Mouse (Mus musculus) layer of hippocampus, adult 9-11 months (tissue): ENCODE measurements around the gene Mapkapk5.

Experiments used
- DNase-seq: peaks from one replicate; pipeline ENCODE4 v3.0.0; 2022

Mapkapk5 gene

DNA sequence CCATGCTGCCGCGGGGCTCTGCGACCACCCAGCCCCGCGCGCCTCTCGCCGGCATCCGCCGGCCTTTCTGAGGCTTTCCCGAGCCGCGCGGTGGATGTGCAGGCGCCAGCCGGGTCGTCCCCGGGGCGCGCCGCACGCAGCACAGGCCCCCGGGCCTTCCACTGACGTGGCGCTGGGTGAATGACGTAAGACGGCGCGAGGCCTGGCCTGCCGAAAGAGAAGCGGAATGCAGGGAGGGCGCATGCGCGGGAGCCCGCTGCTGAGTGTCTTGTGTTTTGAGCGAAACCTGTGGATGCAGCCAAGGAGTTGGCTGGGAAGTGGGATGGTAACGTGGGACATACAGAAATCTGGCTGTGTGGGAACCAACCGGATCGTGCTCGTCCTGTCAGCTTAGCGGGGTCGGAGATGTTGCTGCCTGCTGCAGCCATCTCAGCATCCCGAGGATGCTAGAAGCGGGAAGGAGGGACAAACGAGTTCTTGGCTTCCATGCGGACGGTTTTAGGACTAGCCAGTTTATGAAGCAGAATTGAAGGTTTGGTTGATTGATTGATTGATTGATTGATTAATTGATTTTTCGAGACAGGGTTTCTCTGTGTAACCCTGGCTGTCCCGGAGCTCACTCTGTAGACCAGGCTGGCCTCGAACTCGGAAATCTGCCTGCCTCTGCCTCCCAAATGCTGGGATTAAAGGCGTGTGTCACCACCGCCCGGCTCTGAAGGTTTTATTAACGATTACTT lies at the start of gene Mapkapk5:
Gene Mapkapk5 (minus strand): TSS at position 113 of the 737 bp plus-strand sequence.
- peak; percentile 96 for DNase-seq

DNA sequence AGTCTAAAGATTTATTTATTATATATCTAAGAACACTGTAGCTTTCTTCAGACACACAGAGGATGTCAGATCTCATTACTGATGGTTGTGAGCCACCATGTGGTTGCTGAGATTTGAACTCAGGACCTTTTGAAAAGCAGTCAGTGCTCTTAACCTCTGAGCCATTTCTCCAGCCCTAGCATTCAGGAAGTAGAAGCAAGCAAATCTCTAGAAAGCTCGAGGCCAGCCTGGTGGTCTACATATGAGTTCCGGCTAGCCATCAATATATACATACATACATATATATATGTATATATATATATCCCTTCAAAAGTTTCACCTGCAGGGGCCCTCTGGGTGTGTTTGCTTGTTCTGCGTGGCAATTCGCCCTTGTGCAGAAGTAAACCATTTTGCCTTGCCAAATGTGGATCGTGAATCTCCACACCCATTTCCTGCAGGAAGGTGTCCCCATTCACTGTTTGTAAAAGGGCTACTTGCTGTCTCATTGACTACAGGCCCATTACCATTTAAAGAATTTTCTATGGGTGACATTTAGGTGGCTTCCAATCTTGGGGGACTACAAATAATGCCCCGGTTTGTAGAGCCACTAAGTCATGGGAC lies 49.1 kb upstream of the Mapkapk5 start:
- DNase-seq: no peak

- DNase-seq: peak; percentile 81
Observed at GRCm38 (mm10) chr5:121593451-121594401, 48.0 kb upstream of the Mapkapk5 start, which contains the start of gene Aldh2. Gene Aldh2, minus strand, starts transcription at chr5:121593824.

DNA sequence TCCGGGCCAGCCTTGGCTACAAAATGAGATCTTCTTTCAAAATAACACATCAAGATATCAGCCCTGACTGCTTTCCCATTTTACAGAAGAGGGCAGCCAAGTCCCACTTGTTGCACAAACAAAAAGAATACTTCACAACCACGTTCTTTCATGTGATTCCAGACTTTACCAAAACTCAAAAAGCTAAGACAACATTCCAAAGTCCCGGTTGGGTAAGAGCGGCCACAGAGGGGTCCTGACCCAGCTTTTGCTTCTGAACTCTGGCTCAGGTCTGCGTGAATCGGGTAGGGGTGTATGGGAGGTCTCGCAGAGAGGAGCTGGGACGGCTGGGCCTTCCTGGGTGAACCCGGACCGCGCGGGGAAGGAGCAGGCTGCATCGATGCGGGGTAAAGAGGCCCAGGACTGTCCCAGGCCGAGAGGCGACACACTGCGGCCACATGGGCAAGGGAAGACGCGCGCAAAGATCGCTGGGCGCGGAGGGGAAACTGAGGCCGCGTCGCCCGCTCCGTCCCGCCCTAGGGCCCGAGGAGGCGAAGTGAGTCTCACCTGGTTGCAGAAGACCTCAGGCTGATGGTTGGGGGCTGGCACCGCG lies 47.2 kb upstream of the Mapkapk5 start:
- DNase-seq: no peak

- DNase-seq: no peak
Observed at GRCm38 (mm10) chr5:121592064-121592815, 46.5 kb upstream of the Mapkapk5 start.

DNA sequence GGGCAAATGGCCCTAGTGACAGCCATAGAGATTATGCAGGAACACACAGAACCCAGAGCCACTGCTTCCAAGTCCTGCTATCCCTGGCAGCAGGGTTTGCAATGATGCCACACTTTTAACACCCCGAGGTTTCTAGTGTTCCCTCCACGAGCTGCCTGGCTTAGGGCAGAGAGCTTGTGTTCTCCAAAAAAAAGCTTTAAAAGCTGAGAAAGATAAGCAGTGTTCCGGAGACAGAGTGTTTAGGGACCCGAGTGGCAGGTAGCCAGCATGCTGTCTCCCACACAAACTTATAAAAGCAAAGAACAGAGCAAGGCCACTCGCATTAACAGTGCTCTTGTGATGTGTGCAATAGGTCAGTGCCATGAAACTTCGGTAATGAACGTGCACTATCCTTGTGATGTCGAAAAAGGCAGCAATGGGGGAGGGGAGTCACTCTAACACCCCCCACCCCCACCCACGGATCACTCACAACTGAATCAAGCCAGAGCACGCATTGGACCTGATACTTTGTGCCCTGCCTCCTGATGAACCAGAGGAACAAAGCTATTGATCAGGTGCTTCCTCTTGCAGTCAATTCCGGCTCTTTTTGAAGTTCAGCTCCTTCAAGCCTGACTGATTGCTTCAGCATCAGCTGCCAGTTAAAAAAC lies 45.8 kb upstream of the Mapkapk5 start:
- DNase-seq: no peak

DNA sequence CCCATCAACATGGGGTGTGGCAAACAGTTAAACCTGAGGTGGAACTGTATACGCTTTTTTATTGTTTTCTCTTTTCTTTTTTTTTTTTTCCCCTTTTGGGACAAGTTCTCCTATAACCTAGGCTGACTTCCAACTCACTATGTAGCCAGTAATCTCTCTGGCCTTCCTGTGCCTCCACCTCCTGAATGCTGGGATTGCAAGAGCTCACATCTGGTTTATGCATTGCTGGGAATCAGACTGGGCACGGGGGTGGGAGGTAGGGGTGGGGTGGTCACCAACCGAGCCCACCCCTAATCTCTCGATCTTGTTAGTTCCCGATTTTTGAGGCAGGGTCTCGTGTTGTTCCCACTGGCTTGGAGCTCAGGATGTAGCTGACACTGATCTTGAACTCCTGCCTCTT lies 44.2 kb upstream of the Mapkapk5 start:
- no peak for DNase-seq

DNA sequence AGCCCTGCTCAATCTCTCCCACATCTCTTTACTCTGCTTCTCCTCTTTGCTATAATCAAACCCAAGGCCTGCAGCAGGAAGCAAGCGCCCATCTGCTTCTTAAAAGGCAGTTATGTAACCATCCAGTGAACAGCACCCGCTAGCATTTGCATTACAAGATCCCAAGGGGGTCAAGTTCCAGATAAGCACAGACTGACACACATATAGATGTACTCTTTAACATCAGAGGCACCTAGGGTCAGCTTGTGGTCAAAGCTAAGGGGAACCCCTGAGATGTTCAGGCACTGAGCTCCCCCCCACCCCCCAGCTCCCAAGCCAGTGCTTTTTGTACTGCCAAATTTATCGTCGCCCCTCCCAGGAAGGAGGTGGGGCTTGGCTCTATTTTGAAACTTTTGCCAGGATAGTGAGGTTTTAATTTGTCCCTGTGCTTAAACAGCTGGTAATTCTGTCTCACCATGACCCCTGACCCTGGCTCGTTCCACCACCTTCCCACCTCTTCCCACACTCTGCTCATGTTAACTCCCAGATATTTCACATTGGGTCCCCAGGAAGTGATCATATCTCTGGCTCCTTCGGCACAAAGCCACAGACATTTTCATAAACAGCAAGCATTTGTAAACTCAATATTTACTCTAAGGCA lies 40.8 kb upstream of the Mapkapk5 start:
- peak; percentile 81 for DNase-seq

DNA sequence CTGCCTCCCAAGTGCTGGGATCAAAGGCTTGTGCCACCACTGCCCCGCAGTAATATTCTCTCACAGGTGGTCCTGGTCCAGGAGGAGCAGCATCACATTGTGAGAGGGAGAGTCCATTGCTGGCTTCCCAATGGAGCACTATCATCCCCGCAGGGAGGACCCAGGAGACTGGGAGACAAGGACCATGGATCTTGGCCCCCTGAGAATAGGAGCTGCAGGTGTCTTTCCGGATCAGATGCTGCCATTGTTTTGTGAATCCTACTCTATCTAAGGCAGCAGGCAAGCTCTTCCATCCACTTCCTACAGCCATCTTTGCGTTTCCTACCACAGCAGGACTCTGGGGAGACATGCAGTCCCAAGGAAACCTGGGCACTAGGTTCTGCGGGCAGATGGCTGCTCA lies 40.0 kb upstream of the Mapkapk5 start:
- DNase-seq: no peak

GRCm38 (mm10) chr5:121585005-121585404 lies 39.3 kb upstream of the Mapkapk5 start:
- DNase-seq: no peak

DNA sequence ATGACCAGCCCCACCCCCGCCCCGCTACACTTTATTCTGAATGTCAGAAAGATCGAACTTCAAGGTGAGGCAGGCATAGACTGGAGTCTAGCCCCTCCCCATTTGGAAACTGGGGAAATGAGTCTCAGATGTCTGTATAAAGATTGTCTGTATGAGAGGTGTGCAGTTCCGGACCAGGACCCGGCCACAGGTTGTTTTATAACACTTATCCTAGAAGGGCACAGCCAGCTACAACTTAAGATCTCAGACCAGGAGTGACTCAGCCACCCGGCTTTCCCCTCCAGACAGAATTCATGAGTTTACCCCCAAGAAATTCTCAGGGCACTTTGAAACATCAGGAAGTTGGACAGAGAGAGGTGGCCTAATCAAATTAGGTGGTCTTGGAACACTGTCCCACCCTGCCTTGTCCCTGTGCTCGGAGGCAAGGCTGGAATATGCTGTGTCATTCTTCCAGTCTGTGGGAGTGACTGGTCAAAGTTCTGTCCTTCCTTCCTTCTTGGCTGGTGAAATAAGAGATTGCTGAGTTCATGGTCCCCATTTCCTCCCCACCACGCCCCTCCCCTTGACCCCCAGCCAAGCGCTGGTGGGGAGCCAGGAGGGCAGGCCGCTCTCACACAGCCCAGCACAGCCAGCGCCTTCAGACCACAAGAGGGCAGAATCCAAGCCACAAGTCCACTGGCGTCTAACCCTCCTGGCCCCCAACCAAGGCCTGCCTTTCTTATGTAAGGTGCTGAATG lies 38.2 kb upstream of the Mapkapk5 start:
- DNase-seq: peak; percentile 87

- no peak for DNase-seq
Observed at GRCm38 (mm10) chr5:121581945-121582344, 36.2 kb upstream of the Mapkapk5 start.

DNA sequence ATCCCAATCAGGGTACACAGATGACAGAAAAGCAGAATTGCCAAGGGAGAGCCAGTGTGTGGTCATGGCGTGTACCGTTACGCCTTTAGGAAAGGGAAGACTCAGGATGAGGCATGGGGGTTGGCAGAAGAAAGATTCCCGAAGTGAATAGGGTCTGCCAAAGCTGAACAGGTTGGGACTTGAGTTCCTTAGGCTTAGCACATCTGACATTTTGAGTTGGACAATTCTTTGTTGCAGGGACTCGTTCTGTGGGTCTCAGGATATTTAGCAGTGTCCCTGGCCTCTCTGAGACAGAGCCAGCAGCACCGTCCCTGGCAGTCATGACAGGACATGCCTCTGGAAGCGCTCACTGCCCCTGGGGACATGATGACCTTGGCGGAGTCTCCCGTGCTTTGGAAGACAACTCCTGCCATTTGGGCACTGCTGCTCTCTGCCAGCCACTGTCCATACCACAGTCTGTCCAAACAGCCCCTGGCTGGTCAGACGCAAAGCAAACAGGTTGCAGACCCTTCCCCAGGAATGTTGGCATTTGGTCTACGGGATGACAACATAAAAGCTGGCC lies 31.3 kb upstream of the Mapkapk5 start:
- DNase-seq: no peak

DNA sequence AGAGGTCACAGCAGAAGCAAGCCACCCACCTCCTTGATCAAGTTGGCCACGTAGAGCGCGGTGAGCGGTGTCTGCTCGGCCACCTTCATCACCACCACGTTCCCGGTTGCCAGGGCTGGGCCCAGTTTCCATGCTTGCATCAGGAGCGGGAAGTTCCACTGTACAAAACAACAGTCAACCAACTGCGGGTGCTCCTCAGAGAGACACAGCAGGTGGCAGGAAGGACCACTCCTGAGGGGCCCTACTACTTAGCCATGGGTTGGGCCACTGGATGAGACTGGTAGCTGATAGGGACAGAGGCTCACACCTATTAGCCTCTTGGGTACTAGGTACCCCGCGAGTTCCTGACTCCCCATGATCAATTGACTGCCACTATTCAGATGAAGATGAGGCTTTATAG lies 30.2 kb upstream of the Mapkapk5 start:
- no peak for DNase-seq

DNA sequence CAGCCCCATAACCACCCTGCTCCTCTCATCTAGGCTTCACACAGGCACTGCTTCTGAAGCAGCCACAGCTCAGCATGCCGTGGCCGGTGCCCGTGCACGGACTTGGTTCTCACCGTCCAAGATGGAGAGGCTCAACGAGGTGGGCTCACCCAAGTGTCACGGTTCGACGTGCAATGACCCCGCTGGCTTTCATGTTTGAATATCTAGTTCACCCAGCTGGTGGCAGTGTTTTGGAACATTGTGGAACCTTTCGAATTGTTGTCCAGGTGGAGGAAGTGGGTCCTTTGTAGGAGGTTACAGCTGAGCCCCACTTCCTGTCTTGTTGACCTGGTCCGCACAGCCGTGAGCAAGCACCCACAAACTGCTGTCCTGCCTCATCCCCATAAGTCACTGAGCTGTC lies 28.4 kb upstream of the Mapkapk5 start:
- DNase-seq: no peak

- no peak for DNase-seq
Observed at GRCm38 (mm10) chr5:121570787-121571186, 25.1 kb upstream of the Mapkapk5 start.

DNA sequence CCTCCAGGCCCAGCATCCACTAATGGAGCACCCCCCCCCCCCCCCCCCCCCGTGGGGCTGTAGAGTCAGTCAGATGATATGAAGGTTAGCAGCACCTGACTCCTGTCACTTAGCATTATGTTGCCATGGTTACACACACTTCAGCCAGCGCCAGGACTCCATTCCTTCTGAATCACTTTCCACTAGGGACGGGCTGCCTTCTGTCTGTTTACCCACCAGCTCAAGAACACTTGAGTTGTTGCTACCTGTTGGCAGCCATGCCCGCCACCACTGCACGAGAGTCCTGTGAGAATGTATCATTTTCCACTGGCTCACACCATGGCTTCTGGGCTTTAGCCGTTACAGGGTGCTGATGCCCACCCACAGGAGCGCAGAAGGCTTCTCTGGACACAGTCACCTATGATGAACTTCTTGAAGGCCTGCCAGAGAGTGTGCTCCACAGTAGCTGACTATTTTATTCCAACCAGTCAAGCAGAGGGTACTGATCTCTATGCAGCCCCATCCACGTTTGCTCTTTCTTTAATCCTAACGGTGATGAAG lies 24.2 kb upstream of the Mapkapk5 start:
- DNase-seq: no peak

DNA sequence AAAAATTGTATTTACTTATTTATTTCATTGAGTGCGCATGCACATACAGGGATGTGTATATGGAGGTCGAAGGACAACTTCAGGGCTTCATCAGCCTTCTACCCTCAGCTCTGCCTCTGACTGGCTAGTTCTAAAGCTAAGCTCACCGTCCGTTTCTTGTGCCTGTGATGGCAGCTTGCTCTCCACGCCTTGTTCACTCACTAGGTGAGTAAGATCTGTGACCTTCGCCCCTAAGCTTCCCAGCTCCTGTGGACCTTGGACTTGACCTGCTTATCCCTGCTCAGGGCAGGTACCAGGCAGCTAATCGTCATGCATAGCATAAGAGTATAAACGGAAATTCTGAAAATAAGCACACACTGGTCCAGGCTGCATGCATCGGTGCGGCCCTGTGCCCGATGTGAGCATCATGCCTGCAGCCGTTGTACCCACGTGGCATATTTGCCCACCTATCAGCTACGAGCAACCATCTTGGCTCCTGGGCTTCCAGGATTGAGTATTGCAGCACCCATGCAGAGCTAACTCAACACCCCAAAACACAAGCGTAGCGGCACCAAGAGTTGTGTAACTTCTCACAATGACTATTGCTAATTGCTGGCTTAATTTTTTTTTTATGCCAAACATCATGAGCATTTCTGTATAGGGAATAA lies 20.5 kb upstream of the Mapkapk5 start:
- DNase-seq: no peak

- peak; percentile 77 for DNase-seq
Observed at GRCm38 (mm10) chr5:121564468-121564895, 18.8 kb upstream of the Mapkapk5 start.
